29 mouse cellular contexts compared by ENCODE assay signal in the genomic region with DNA sequence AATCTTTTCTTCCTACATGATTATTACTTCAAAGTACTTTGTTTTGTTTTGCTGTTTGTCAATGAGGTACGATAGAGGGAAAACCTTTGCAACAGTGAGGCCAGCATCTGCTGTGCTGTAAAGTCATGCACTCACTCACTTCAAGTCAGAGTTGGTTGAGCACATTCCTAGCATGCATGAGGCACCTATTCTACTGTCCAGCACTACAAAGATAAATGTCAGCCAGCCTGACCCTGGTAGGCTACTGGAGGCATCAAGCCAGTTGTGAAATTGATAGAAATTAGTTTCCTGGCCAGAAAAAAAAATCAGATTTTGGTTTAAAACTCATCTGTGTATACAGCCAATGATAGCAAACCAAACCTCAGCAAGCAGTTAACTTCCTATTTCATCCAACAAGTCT. TPM values are rescaled to one million over a fixed set of nuclear protein-coding genes. Genes with fewer than 3 reads are reported as not detected.
DNase-seq lines count a peak whose midpoint lies in the region; ATAC-seq and TF ChIP-seq lines count a peak whose summit lies in the region.
"Had no signal": no experiment of that assay in that cellular context is flagged by ENCODE, and none has a peak within 500 bp of the region (broad histone marks: within the 10 kb centered on the region; RNA-seq: fewer than 3 reads in every experiment).

No protein-coding gene starts in this region.

- POLR2A ChIA-PET in Patski (lab: Charles Lee), result interaction anchor here (0.6 kb wide), 1 partner anchor 9 kb away, joined by 3 read pairs; no protein-coding TSS in a partner anchor

- DNase-seq in gastrocnemius, adult 2 months, result no peak
- DNase-seq in gastrocnemius, postnatal 36 days, result no peak
- DNase-seq in heart, embryonic 10.5 days (ENCODE audit: low spot score), result no peak
- DNase-seq in kidney, adult 18-20 months, result no peak
- no peak for DNase-seq in Patski (ENCODE audit: low read depth, low spot score)
- no peak for DNase-seq in thymus, postnatal 25 days
- DNase-seq: adrenal gland, adult 2 months; adrenal gland, postnatal 10 days; adrenal gland, postnatal 25 days; B cell, adult 2 months; cerebellum, adult 11 months; cerebellum, adult 18-20 months; cerebellum, adult 8-10 months; cerebellum, adult 9-11 months; cerebellum, postnatal 14 days; cerebellum, postnatal 36 days; embryo, embryonic 11 days had no signal

- H3K4me3 ChIP-seq in gastrocnemius, adult 2 months, result no peak overlapping the region
- no peak overlapping the region for H3K4me3 ChIP-seq in heart, embryonic 13.5 days
- no peak overlapping the region for H3K4me3 ChIP-seq in heart, embryonic 10.5 days
- no peak overlapping the region for H3K4me3 ChIP-seq in kidney, embryonic 16.5 days (ENCODE audit: low read length)
- H3K4me3 ChIP-seq: embryonic facial prominence, embryonic 13.5 days; embryonic facial prominence, embryonic 15.5 days; erythroblast, embryonic 14.5 days; forebrain, embryonic 10.5 days; forebrain, embryonic 12.5 days had no signal

- WGBS in heart, embryonic 13.5 days, result 62% methylated on average over 1 of the region's 1 CpGs
- WGBS in heart, embryonic 10.5 days, result 53% methylated on average over 1 of the region's 1 CpGs
- WGBS in kidney, embryonic 16.5 days, result 68% methylated on average over 1 of the region's 1 CpGs

- H3K27ac ChIP-seq in gastrocnemius, adult 2 months, result peak overlapping the region; percentile 74
- 0 out of 2 replicates have a peak overlapping the region, but pooled peaks have one; percentile 28 for H3K27ac ChIP-seq in heart, embryonic 13.5 days (replicated peaks)
- no peak overlapping the region for H3K27ac ChIP-seq in heart, embryonic 10.5 days
- H3K27ac ChIP-seq in kidney, embryonic 16.5 days (ENCODE audit: low read length), result 0 out of 2 replicates have a peak overlapping the region, but pooled peaks have one; percentile 14
- H3K27ac ChIP-seq: embryonic facial prominence, embryonic 13.5 days; embryonic facial prominence, embryonic 15.5 days; forebrain, embryonic 10.5 days; forebrain, embryonic 12.5 days had no signal

- in situ Hi-C loops in Patski (cut with MboI; ENCODE audit: low pct_unique_long_range_greater_than_20kb), result no loop called here

- no peak for ATAC-seq in heart, embryonic 13.5 days (ENCODE audit: extremely low read depth, insufficient number of reproducible peaks, low FRiP score, low TSS enrichment)
- no peak for ATAC-seq in kidney, embryonic 16.5 days (ENCODE audit: low FRiP score, low TSS enrichment)
- peak; percentile 54 for ATAC-seq in Patski
- ATAC-seq: CD4-positive, CD25-positive, alpha-beta regulatory T cell, adult 4 months; forebrain, embryonic 14.5 days; forebrain, embryonic 16.5 days had no signal

- peaks cover 37% of the 10 kb centered on the region for H3K4me1 ChIP-seq in heart, embryonic 13.5 days
- peaks cover 8% of the 10 kb centered on the region; the same call in 1 of the 2 replicates for H3K4me1 ChIP-seq in heart, embryonic 10.5 days
- peaks cover 18% of the 10 kb centered on the region for H3K4me1 ChIP-seq in kidney, embryonic 16.5 days (ENCODE audit: insufficient read depth, low read length)
- H3K4me1 ChIP-seq: forebrain, embryonic 12.5 days had no signal

- no peaks in the 10 kb centered on the region for H3K9me3 ChIP-seq in heart, embryonic 13.5 days
- H3K9me3 ChIP-seq in heart, embryonic 10.5 days, result no peaks in the 10 kb centered on the region
- no peaks in the 10 kb centered on the region for H3K9me3 ChIP-seq in kidney, embryonic 16.5 days (ENCODE audit: low read length)
- H3K9me3 ChIP-seq: embryonic facial prominence, embryonic 13.5 days; embryonic facial prominence, embryonic 15.5 days; forebrain, embryonic 10.5 days; forebrain, embryonic 12.5 days; G1E had no signal

- intact Hi-C loops in gastrocnemius, adult 2 months (cut with DNase I), result loop anchor here (5.0 kb wide), 1 partner anchor 34 kb away; no protein-coding TSS in a partner anchor
- intact Hi-C loops in gastrocnemius, postnatal 36 days (cut with DNase I), result no loop called here

- CTCF ChIA-PET in Patski (lab: Charles Lee), result no interaction called here

- no peak for TF ChIP-seq CTCF in gastrocnemius, adult 2 months (IDR thresholded peaks at IDR 0.05)
- TF ChIP-seq CTCF in Patski (IDR thresholded peaks at IDR 0.05), result no peak

- H3K9ac ChIP-seq in heart, embryonic 13.5 days, result no peak overlapping the region
- no peak overlapping the region for H3K9ac ChIP-seq in kidney, embryonic 16.5 days (replicated peaks; ENCODE audit: low read length)
- H3K9ac ChIP-seq: embryonic facial prominence, embryonic 13.5 days; embryonic facial prominence, embryonic 15.5 days; forebrain, embryonic 12.5 days had no signal

- peaks cover 9% of the 10 kb centered on the region; the same call in 1 of the 2 replicates for H3K36me3 ChIP-seq in heart, embryonic 13.5 days
- peaks cover 9% of the 10 kb centered on the region; the same call in 1 of the 2 replicates for H3K36me3 ChIP-seq in heart, embryonic 10.5 days
- H3K36me3 ChIP-seq in kidney, embryonic 16.5 days (ENCODE audit: insufficient read depth, low read length), result 0 out of 2 replicates have a peak, but pooled peaks cover 3% of the 10 kb centered on the region
- H3K36me3 ChIP-seq: embryonic facial prominence, embryonic 13.5 days; embryonic facial prominence, embryonic 15.5 days; forebrain, embryonic 12.5 days had no signal

- H3K4me2 ChIP-seq in heart, embryonic 13.5 days, result no peak overlapping the region
- no peak overlapping the region for H3K4me2 ChIP-seq in kidney, embryonic 16.5 days (replicated peaks; ENCODE audit: low read depth, low read length)
- H3K4me2 ChIP-seq: embryonic facial prominence, embryonic 13.5 days; embryonic facial prominence, embryonic 15.5 days; forebrain, embryonic 12.5 days had no signal

- no peaks in the 10 kb centered on the region for H3K27me3 ChIP-seq in heart, embryonic 13.5 days (replicated peaks)
- H3K27me3 ChIP-seq in heart, embryonic 10.5 days (ENCODE audit: insufficient read depth, poor library complexity, severe bottlenecking), result no peaks in the 10 kb centered on the region
- no peaks in the 10 kb centered on the region for H3K27me3 ChIP-seq in kidney, embryonic 16.5 days (ENCODE audit: insufficient read depth, low read length)
- no peaks in the 10 kb centered on the region for H3K27me3 ChIP-seq in Patski
- H3K27me3 ChIP-seq: CH12.LX; embryonic facial prominence, embryonic 13.5 days; embryonic facial prominence, embryonic 15.5 days; forebrain, embryonic 12.5 days had no signal

RNA-seq across cellular contexts. Expression of a gene that starts 4.8 kb away (rescaled TPM):
- total RNA-seq in gastrocnemius, adult 2 months (2021), result 1 to 10 TPM; 1.3 to 1.9 TPM
- total RNA-seq in gastrocnemius, postnatal 36 days (2021), result 1 to 10 TPM; 1.5 TPM
- polyA plus RNA-seq in heart, embryonic 13.5 days (2015; fragmentation: Nextera tagmentation; extraction: Ambion mirVana), result 0.41 and 0.68 TPM in 2 replicates
- 1.2 and 1.4 TPM in 2 replicates for polyA plus RNA-seq in heart, embryonic 10.5 days (2016; fragmentation: Nextera tagmentation; extraction: Ambion mirVana)
- 0.75 and 1.1 TPM in 2 replicates for polyA plus RNA-seq in kidney, embryonic 16.5 days (2015; fragmentation: Nextera tagmentation; extraction: Ambion mirVana)
- 0.59 TPM for polyA plus RNA-seq in Patski (2021)

RNA-seq across cellular contexts. Expression of a gene that starts 54.5 kb away (rescaled TPM):
- 10 to 100 TPM; 26.0 to 37.4 TPM for total RNA-seq in gastrocnemius, adult 2 months (2021)
- 10 to 100 TPM; 26.3 to 27.3 TPM for total RNA-seq in gastrocnemius, postnatal 36 days (2021)
- 45.6 and 56.7 TPM in 2 replicates for polyA plus RNA-seq in heart, embryonic 13.5 days (2015; fragmentation: Nextera tagmentation; extraction: Ambion mirVana)
- polyA plus RNA-seq in heart, embryonic 10.5 days (2016; fragmentation: Nextera tagmentation; extraction: Ambion mirVana), result 50.3 and 61.2 TPM in 2 replicates
- 79.2 and 81.6 TPM in 2 replicates for polyA plus RNA-seq in kidney, embryonic 16.5 days (2015; fragmentation: Nextera tagmentation; extraction: Ambion mirVana)
- polyA plus RNA-seq in Patski (2021), result 65.1 TPM
